Mouse (Mus musculus) cerebellum, postnatal 36 days (tissue): Measurements from ENCODE around the gene Obsl1.

ENCODE experiments used
- DNase-seq, 2 experiments: peaks; one replicate each; pipeline ENCODE4 v3.0.0; 2021 to 2022; ENCODE audit warnings: mixed read lengths in 2 of 2

Gene Obsl1

GRCm38 (mm10) chr1:75517984-75518383, 11.7 kb upstream of the Obsl1 start:
- no peak for DNase-seq

- DNase-seq: no peak
These were observed 10.6 kb upstream of the Obsl1 start for GRCm38 (mm10) chr1:75516703-75517380.

- DNase-seq: no peak
These were observed 6.3 kb upstream of the Obsl1 start for GRCm38 (mm10) chr1:75512550-75512949.

- no peak for DNase-seq
These were observed 5.4 kb upstream of the Obsl1 start for GRCm38 (mm10) chr1:75511437-75512210.

GRCm38 (mm10) chr1:75510154-75510553, 3.9 kb upstream of the Obsl1 start:
- no peak for DNase-seq

GRCm38 (mm10) chr1:75509586-75509985, 3.3 kb upstream of the Obsl1 start:
- DNase-seq: no peak

- DNase-seq: no peak
These were observed 754 bp upstream of the Obsl1 start, which contains the start of gene Inha for GRCm38 (mm10) chr1:75507006-75507405. TSS of gene Inha (plus strand) at chr1:75507077.

GRCm38 (mm10) chr1:75505159-75505955, 895 bp downstream of the Obsl1 start:
- peak; percentile 88 to 90 for DNase-seq

- DNase-seq: no peak
These were observed 1.8 kb downstream of the Obsl1 start for GRCm38 (mm10) chr1:75504256-75505045.

- no peak for DNase-seq
These were observed 2.6 kb downstream of the Obsl1 start for GRCm38 (mm10) chr1:75503651-75503980.

- no peak for DNase-seq
These were observed 3.2 kb downstream of the Obsl1 start for GRCm38 (mm10) chr1:75502945-75503650.

- no peak for DNase-seq
These were observed 4.3 kb downstream of the Obsl1 start for GRCm38 (mm10) chr1:75501905-75502304.

- no peak for DNase-seq
These were observed 6.8 kb downstream of the Obsl1 start for GRCm38 (mm10) chr1:75499441-75499840.

GRCm38 (mm10) chr1:75498897-75499296, 7.4 kb downstream of the Obsl1 start:
- DNase-seq: no peak

- peak; percentile 54 to 57 for DNase-seq
These were observed 11.2 kb downstream of the Obsl1 start for GRCm38 (mm10) chr1:75494878-75495548.

- no peak for DNase-seq
These were observed 13.6 kb downstream of the Obsl1 start for GRCm38 (mm10) chr1:75492579-75493170.

- DNase-seq: no peak
These were observed 15.3 kb downstream of the Obsl1 start for GRCm38 (mm10) chr1:75490785-75491551.

- DNase-seq: peak; percentile 77
These were observed 18.7 kb downstream of the Obsl1 start for GRCm38 (mm10) chr1:75487405-75488161.

- no peak for DNase-seq
These were observed 19.2 kb downstream of the Obsl1 start for GRCm38 (mm10) chr1:75487040-75487404.
